Mouse (Mus musculus): Measurements from ENCODE around the gene Polr2i. TPM values are rescaled to one million over a fixed set of nuclear protein-coding genes. Genes with fewer than 3 reads are reported as not detected.
"Not testable (repeated sequence)": the region's sequence is repeated elsewhere in the genome, so short reads cannot be mapped to it uniquely, and the experiment has no call there.

The Polr2i gene
- polyA plus RNA-seq, 1 experiment from 2014 or later: 79.5 TPM

DNA sequence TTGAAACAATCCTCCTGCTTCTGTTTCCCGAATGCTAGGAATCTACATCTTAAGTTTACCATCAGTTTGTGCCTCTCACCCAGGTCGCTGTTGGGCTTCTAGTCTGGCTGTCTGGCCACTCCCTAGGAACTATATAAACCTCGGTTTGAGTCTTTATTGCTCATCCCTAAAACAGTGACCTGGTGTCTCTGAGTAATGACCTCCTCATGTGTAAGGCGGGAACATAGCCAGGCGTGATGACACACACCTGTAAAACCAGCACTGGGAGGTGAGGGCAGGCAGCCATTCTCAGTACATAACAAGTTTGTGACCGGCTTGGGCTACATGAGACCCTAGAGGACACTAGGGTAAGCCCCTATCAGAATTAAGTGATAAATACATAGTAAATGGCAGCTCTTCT lies 36.3 kb upstream of the Polr2i start:
- ATAC-seq: no peak
- H3K9me3 ChIP-seq (replicated peaks): no peaks in the 10 kb centered on the region
- H3K36me3 ChIP-seq: peaks cover 28% of the 10 kb centered on the region
- H3K27ac ChIP-seq: peak overlapping the region; percentile 92
- H3K4me2 ChIP-seq: peak overlapping the region; percentile 88
- H3K4me3 ChIP-seq: peak overlapping the region; percentile 79
- H3K4me1 ChIP-seq: peaks cover 37% of the 10 kb centered on the region
- no peaks in the 10 kb centered on the region for H3K27me3 ChIP-seq (replicated peaks)
- WGBS (ENCODE audit: insufficient replicate concordance): 66% methylated on average over 6 of the region's 6 CpGs
- peak overlapping the region; percentile 87 for H3K9ac ChIP-seq

DNA sequence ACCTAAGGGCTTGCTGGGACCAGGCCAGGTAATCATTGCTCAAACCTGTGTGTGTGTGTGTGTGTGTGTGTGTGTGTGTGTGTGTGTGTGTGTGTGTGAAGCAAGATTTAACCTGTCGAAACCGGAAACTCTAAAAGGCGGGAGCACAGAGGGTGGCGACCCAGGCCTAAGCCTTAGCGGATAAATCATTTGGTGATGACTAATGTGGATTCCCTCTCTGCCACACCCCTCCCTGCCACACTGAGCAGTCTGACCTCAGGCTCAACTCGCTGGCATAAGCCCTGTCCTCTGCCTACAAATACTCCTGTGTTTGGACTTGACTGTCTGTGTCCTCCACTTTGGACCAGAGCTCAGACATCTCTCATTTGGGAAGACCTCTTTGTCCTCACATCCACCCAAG lies 35.6 kb upstream of the Polr2i start:
- Histone ChIP-seq H3K4me3 (no peak overlapping the region), H3K4me2 (no peak overlapping the region), H3K27ac (0 out of 2 replicates have a peak overlapping the region, but pooled peaks have one; percentile 38), H3K4me1 (peaks cover 37% of the 10 kb centered on the region), H3K27me3 (replicated peaks) (no peaks in the 10 kb centered on the region), H3K9ac (no peak overlapping the region), H3K36me3 (peaks cover 20% of the 10 kb centered on the region), H3K9me3 (replicated peaks) (no peaks in the 10 kb centered on the region)
- ATAC-seq: no peak
- 52% methylated on average over 6 of the region's 6 CpGs for WGBS (ENCODE audit: insufficient replicate concordance)

DNA sequence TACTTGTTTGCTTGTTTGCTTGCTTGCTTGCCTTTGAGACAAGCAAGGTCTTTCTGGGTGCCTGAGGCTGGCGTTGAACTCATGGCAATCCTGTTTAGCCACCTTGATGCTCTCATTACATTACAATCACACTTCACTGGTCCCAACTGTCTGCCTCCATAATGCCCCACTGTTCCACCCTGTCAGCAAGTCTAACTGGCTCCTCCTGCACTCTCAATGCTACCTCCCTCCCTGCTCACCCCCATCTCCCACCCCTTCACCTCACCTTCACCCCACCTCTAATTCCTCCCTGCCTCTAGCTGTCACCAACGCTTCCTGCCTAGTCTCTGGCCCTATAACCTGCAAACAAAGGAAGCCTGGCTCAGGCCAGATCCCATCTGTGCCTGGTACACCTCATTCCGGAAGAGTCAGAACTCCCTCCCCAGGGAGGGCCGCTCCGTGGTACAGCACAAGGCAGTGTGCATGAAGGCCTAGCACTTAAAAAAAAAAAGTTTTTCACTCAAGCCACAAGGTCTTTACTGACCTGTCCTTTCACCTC lies 34.1 kb upstream of the Polr2i start:
- H3K9me3 ChIP-seq (replicated peaks): no peaks in the 10 kb centered on the region
- no peak overlapping the region for H3K27ac ChIP-seq
- no peaks in the 10 kb centered on the region for H3K27me3 ChIP-seq (replicated peaks)
- no peak overlapping the region for H3K4me3 ChIP-seq
- ATAC-seq: no peak
- H3K36me3 ChIP-seq: peaks cover 6% of the 10 kb centered on the region
- H3K4me2 ChIP-seq: no peak overlapping the region
- WGBS (ENCODE audit: insufficient replicate concordance): 65% methylated on average over 5 of the region's 5 CpGs
- peaks cover 34% of the 10 kb centered on the region for H3K4me1 ChIP-seq
- no peak overlapping the region for H3K9ac ChIP-seq

DNA sequence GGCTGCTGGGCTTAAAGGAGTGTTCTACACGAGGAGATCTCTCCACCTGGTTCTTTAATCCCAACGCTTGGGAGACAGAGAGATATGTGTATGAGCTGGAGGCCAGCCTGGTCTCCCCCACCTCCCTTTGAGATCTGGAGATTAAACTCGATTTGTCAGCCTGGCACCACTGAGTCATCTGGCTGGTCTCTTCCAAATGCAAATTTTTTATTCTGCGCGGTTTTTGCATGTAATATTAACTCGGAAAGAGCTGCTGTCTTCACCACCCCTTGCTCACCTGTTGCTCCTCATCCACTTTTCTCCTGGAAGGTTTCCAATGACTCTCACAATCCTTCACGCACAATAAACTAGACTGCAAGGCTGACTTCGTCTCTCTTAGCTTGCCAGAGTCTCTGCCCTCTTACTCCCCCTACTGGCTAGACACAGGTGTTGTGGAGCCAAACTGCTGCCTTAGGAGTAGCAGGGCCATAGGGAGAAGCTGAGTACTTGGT lies 33.2 kb upstream of the Polr2i start, which contains the start of gene Capns1:
TSS of gene Capns1 (minus strand) at position 331 of the 491 bp plus-strand sequence.
- no peak within 1 kb of the TSS for H3K4me3 ChIP-seq
- no peaks in the 10 kb centered on the region for H3K36me3 ChIP-seq
- no peaks in the 10 kb centered on the region for H3K9me3 ChIP-seq (replicated peaks)
- no peaks in the 10 kb centered on the region for H3K27me3 ChIP-seq (replicated peaks)
- H3K27ac ChIP-seq: no peak within 1 kb of the TSS
- peaks cover 26% of the 10 kb centered on the region for H3K4me1 ChIP-seq
- no peak within 1 kb of the TSS for H3K9ac ChIP-seq
- no peak for ATAC-seq
- peak within 1 kb of the TSS; percentile 46 for H3K4me2 ChIP-seq
- WGBS (ENCODE audit: insufficient replicate concordance): 6% methylated on average over 8 of the region's 8 CpGs

DNA sequence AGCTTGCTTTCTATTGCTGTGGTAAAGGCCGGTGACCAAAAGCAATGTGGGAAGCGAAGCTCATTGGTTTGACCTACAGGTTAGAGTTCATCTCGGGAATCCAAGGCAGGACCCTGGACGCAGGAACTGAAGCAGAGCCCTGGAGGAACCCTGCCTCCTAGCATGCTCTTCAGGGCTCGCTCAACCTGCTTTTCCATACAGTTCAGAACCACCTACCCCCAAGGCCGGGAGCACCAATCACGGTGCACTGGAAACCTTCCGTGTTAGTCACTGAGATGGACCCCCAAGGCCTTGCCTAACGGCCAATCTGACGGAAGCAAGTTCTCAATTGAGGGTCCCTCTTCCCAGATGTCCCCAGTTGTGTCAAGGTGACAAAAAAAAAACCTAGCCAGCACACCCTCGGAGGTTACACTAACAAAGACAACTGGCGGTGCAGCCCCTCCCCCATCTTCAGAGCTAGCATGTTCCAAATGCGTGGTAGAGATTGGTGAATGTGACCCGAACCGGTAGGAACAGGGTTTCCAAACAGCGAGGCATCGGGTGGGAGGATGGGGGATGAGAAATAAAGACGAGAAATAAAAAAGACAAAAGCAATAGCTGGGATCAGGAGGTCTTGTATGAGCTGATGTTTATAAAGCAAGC lies 32.1 kb upstream of the Polr2i start:
- Histone ChIP-seq H3K9ac (no peak overlapping the region), H3K27me3 (replicated peaks) (no peaks in the 10 kb centered on the region), H3K27ac (no peak overlapping the region), H3K9me3 (replicated peaks) (no peaks in the 10 kb centered on the region), H3K4me3 (no peak overlapping the region), H3K4me2 (no peak overlapping the region), H3K4me1 (peaks cover 33% of the 10 kb centered on the region), H3K36me3 (no peaks in the 10 kb centered on the region)
- WGBS (ENCODE audit: insufficient replicate concordance): 67% methylated on average over 18 of the region's 18 CpGs
- no peak for ATAC-seq

DNA sequence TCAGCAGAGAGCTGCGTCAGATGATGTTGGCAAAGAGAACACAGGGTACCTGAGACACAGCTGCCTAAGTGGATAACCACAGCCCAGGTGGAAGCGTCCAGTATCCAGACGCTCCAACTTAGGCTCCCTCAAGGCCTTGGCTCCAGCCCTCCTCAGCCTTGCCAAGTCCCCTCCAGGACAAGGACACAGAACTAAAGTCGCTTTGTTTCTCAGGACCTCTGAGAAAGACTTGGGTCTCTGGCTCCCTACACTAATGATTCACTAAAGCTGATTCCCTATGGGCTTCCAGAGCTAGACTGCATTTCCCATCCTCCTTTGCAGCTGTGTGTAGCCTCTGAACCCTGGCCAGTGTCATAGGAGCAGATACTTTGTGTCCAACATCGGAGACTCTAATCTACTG lies 31.5 kb upstream of the Polr2i start:
- no peak for ATAC-seq
- no peak overlapping the region for H3K27ac ChIP-seq
- WGBS (ENCODE audit: insufficient replicate concordance): 76% methylated on average over 5 of the region's 5 CpGs

DNA sequence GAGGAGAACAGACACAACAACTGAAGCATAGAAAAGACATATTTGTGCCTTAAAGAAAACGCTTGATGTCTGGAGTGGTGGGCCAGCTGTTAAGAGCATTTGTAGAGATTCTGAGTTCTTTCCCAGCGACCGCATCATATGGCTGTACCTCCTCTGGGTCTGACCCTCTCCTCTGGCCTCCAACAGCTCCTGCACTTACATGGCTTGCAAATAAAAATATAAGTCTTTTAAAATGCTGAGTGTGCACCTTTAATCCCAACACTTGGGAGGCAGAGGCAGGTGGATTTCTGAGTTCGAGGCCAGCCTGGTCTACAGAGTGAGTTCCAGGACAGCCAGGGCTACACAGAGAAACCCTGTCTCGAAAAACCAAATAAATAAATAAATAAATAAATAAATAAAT lies 31.1 kb upstream of the Polr2i start:
- ATAC-seq; H3K36me3 ChIP-seq; H3K27me3 ChIP-seq (replicated peaks); H3K4me2 ChIP-seq; H3K9me3 ChIP-seq (replicated peaks); H3K27ac ChIP-seq; H3K4me3 ChIP-seq; H3K9ac ChIP-seq: not testable (repeated sequence)
- H3K4me1 ChIP-seq: peaks cover 30% of the 10 kb centered on the region
- WGBS (ENCODE audit: insufficient replicate concordance): 71% methylated on average over 5 of the region's 5 CpGs

More for the DNA sequence above, 31.5 kb upstream of the Polr2i start:
- no peak overlapping the region for H3K4me2 ChIP-seq
- no peaks in the 10 kb centered on the region for H3K9me3 ChIP-seq (replicated peaks)
- no peaks in the 10 kb centered on the region for H3K36me3 ChIP-seq
- H3K4me3 ChIP-seq: no peak overlapping the region
- H3K27me3 ChIP-seq (replicated peaks): no peaks in the 10 kb centered on the region
- peaks cover 34% of the 10 kb centered on the region for H3K4me1 ChIP-seq
- H3K9ac ChIP-seq: no peak overlapping the region

DNA sequence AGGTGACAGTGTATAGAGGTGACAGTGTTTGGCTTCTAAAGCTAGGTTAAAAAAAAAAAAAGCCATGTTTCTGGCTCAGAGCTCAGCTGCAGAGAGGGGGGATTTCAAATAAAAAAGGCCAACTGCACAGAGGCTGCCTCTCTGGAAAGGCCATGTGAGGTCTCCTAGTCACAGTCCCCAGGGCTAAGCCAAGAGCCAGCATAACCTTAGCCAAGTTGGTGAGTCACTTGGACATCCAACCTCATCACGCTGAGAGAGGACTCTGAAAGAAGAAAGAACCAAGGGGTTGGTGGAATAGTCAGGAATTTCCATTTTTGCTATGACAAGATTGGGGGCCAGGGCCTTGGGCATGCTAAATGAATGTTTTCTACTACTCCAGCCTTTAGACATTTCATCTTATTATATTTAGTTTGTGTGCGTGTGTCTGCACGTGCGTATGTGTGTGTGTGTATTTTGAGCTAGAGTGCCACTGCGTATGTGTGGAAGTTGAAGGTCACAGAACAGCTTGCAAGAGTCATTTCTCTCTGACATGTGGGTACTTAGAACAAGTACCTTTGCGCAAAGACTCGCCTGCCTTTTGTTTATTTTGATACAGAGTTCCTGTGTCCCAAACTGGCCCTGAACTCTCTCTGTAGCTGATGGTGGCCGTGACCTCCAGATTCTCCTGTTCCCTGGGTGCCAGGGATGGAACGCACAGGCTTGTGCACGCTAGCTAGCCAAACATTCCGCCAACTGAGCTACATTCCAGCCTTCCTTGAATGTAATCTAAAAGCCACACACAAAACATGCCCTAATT lies 28.7 kb upstream of the Polr2i start:
- H3K9ac ChIP-seq: no peak overlapping the region
- 78% methylated on average over 11 of the region's 11 CpGs for WGBS (ENCODE audit: insufficient replicate concordance)
- no peak for ATAC-seq
- H3K9me3 ChIP-seq (replicated peaks): no peaks in the 10 kb centered on the region
- H3K4me3 ChIP-seq: no peak overlapping the region
- no peak overlapping the region for H3K4me2 ChIP-seq
- H3K27me3 ChIP-seq (replicated peaks): no peaks in the 10 kb centered on the region
- H3K27ac ChIP-seq: no peak overlapping the region
- H3K4me1 ChIP-seq: peaks cover 18% of the 10 kb centered on the region
- H3K36me3 ChIP-seq: no peaks in the 10 kb centered on the region

DNA sequence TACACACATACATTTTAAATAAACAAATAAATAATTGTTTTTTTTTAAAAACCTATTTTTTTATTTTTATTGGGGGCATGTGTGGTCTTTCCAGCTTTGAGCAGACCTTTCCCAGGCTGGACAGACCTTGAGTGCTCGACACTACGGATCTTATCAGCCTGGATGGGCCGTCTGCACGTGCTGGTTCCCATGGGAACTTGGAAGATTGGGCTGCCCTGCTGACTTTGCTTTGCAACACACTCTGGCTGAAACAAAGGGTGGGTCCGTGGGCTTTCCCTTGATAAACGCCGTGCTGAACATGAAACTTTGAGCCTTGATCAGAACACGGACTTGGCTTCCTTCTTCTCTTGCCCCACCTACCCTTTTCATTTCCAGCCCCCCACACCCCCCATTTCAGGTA lies 27.4 kb upstream of the Polr2i start:
- no peaks in the 10 kb centered on the region for H3K36me3 ChIP-seq
- H3K27ac ChIP-seq: no peak overlapping the region
- no peaks in the 10 kb centered on the region; the same call in 1 of the 2 replicates for H3K27me3 ChIP-seq (replicated peaks)
- no peak overlapping the region for H3K4me3 ChIP-seq
- H3K9me3 ChIP-seq (replicated peaks): no peaks in the 10 kb centered on the region
- no peak overlapping the region for H3K9ac ChIP-seq
- 29% methylated on average over 8 of the region's 8 CpGs for WGBS (ENCODE audit: insufficient replicate concordance)
- H3K4me2 ChIP-seq: peak overlapping the region; percentile 37
- H3K4me1 ChIP-seq: peaks cover 12% of the 10 kb centered on the region
- no peak for ATAC-seq

DNA sequence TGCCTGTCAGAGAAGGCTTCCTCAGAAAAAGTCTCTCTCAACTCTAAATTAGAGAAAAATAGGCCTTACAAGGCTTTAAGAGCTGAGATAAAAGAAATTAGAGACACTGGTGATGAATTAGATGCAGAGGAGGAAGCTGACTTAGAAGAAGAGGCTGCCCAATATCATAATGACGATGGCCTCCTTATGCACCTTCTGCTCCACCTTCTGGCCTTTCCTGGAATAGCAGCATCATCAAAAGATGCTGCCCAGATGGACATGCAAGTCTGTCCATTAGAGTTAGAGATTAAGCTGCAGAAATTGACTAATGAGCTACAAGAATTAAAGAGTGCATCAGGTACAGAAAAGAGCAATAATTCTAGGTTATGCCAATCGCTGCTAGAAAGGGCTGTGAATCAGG lies 26.4 kb upstream of the Polr2i start:
- Histone ChIP-seq H3K4me3 (no peak overlapping the region), H3K9me3 (replicated peaks) (no peaks in the 10 kb centered on the region), H3K4me2 (no peak overlapping the region), H3K36me3 (no peaks in the 10 kb centered on the region), H3K4me1 (peaks cover 12% of the 10 kb centered on the region), H3K27ac (no peak overlapping the region), H3K27me3 (replicated peaks) (no peaks in the 10 kb centered on the region; the same call in 1 of the 2 replicates), H3K9ac (no peak overlapping the region)
- ATAC-seq: no peak
- 3% methylated on average over 2 of the region's 2 CpGs for WGBS (ENCODE audit: insufficient replicate concordance)

DNA sequence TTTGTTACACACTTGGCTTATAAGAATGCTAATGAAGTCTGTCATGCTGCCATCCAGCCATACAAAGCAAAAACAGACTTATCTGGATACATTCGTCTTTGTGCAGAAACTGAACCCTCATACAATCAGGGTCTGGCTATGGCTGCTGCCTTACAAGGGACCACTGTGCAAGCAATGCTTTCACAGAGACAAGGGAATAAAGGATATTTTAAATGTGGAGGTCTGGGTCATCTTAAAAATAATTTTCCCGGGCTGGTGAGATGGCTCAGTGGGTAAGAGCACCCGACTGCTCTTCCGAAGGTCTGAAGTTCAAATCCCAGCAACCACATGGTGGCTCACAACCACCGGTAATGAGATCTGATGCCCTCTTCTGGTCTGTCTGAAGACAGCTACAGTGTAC lies 25.4 kb upstream of the Polr2i start:
- WGBS (ENCODE audit: insufficient replicate concordance): 43% methylated on average over 5 of the region's 5 CpGs
- not testable (repeated sequence) for H3K9ac ChIP-seq; H3K27ac ChIP-seq; H3K27me3 ChIP-seq (replicated peaks); H3K9me3 ChIP-seq (replicated peaks); H3K4me3 ChIP-seq; H3K4me2 ChIP-seq; H3K36me3 ChIP-seq; ATAC-seq
- peaks cover 12% of the 10 kb centered on the region for H3K4me1 ChIP-seq

DNA sequence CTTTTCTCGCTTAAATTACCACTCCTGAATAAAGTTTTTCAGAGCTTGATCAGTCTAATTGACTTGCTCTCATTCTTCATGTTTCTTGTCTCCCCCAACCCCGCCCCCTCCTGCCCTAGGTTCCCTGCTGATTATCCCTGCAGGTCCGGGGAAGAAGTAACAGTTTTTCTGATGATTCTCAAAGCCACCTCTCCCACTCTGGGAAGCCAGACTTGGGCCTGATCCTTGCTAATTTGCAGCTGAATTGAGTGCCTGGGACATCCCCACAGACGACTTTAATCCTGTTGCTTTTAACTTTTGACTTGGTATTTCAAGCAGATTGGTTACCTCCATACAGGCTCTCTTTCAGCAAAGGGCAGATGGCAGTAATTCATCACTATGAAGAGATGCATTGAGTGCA lies 20.7 kb upstream of the Polr2i start:
- no peak for ATAC-seq
- H3K9me3 ChIP-seq (replicated peaks): no peaks in the 10 kb centered on the region
- H3K4me3 ChIP-seq: no peak overlapping the region
- 29% methylated on average over 4 of the region's 4 CpGs for WGBS (ENCODE audit: insufficient replicate concordance)
- H3K27ac ChIP-seq: no peak overlapping the region
- H3K27me3 ChIP-seq (replicated peaks): no peaks in the 10 kb centered on the region; the same call in 1 of the 2 replicates
- no peak overlapping the region for H3K9ac ChIP-seq
- no peaks in the 10 kb centered on the region for H3K36me3 ChIP-seq
- H3K4me2 ChIP-seq: no peak overlapping the region
- no peaks in the 10 kb centered on the region for H3K4me1 ChIP-seq

Measured in liver, embryonic 12.5 days (tissue).